Mouse (Mus musculus) embryonic fibroblast, embryonic 13.5 days (primary cell): Measurements from ENCODE around the gene Trappc10.

Source experiments
- CTCF ChIP-seq: IDR thresholded peaks from 2 replicates; pipeline ENCODE4 v1.5.1; 2011; ENCODE audit warnings: mild to moderate bottlenecking, control low read depth, low read length, moderate library complexity, borderline replicate concordance; ENCODE audit not compliant: insufficient read depth
- POLR2A ChIP-seq: IDR thresholded peaks from 2 replicates; pipeline ENCODE4 v1.6.1; 2011; ENCODE audit warnings: low read depth, mild to moderate bottlenecking, control low read depth, low read length, moderate library complexity

DNA sequence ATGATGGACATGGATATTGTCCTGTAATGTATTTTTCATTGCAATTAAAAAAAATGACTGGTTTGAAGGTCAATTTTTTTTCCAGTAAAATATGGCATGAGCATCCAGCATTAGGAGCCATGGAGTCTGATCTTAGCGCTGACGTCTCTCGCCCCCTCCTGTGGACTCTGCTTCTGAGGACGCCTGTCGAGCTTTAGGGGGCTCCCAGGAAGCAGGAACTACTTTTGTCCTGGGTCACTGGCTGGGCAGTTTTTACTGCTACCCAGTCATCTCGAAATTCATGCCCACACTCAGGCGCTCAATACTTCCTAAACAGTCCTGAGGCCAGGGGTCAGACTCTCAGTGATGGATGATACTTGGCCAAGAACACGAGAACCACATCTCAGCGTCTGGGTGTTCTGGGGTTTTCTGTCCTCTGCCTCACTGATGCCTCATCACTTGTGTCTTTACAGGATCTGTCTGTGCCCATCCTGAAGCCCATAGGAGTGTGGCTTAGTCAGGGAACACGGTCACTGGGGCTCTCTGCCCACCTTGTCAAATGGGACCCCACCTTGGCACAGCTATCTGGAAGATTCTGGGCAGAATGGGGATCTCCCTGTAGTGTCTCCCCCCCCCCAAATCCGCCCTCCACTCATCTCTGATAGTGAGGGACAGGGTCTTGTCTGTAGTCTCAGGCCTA lies 104.7 kb downstream of the Trappc10 start:
- TF ChIP-seq CTCF (no peak), POLR2A (no peak)
